11 mouse cellular contexts compared by ENCODE assay signal in genomic region chr5:110562741-110563326, GRCm38 (mm10). TPM values are rescaled to one million over a fixed set of nuclear protein-coding genes. Genes with fewer than 3 reads are reported as not detected.
DNase-seq lines count a peak whose midpoint lies in the region.
"Had no signal": no experiment of that assay in that cellular context is flagged by ENCODE, and none has a peak within 500 bp of the region (broad histone marks: within the 10 kb centered on the region; RNA-seq: fewer than 3 reads in every experiment).

No protein-coding gene starts in this region.

- intact Hi-C loops in left cerebral cortex, postnatal 25 days (cut with DNase I) = loop anchor here (1.0 to 2.0 kb wide), 4 partner anchors 16 to 42 kb away; partner anchors contain the start of gene Galnt9

- DNase-seq in adipocyte (ENCODE audit: low spot score) = peak; percentile 77
- peak; percentile 88 for DNase-seq in cerebellum, adult 9-10 months
- DNase-seq in layer of hippocampus, adult 18-20 months (ENCODE audit: low spot score in 2 of 2) = peak; percentile 89
- DNase-seq in left cerebral cortex, postnatal 25 days (ENCODE audit: low spot score in 2 of 2) = peak; percentile 88 to 99
- no peak for DNase-seq in urinary bladder, postnatal 10 days (ENCODE audit: low spot score)
- DNase-seq in B cell, adult 2 months = no peak
- no peak for DNase-seq in gastrocnemius, adult 18-20 months (ENCODE audit: low spot score)
- no peak for DNase-seq in thymus, postnatal 25 days
- DNase-seq: adrenal gland, postnatal 36 days; heart, adult 18-20 months; kidney, postnatal 4 days had no signal

RNA-seq across cellular contexts. Expression of gene Galnt9, which starts 18.7 kb away (rescaled TPM):
- total RNA-seq in layer of hippocampus, adult 18-20 months (2021) = 100 to 1,000 TPM; 117 to 131 TPM
- 100 to 1,000 TPM in 1 of 2 experiments, 10 to 100 TPM in 1; 90.0 to 123 TPM for total RNA-seq in left cerebral cortex, postnatal 25 days (2021)
- not detected for total RNA-seq in gastrocnemius, adult 18-20 months (2021)

Comparison
In these comparisons a context has a peak if more than half of its experiments do, and no peak if none do; other contexts are left out.
1. DNase-seq: peak in adipocyte (single experiment), cerebellum, adult 9-10 months (single experiment), layer of hippocampus, adult 18-20 months (2 of 2) and left cerebral cortex, postnatal 25 days (2 of 2); none in urinary bladder, postnatal 10 days (single experiment), B cell, adult 2 months (0 of 2), gastrocnemius, adult 18-20 months (single experiment) and thymus, postnatal 25 days (single experiment).
2. RNA of gene Galnt9, which starts 18.7 kb away (total RNA-seq): 117 to 131 TPM in layer of hippocampus, adult 18-20 months and 90.0 to 123 TPM in left cerebral cortex, postnatal 25 days; not detected in gastrocnemius, adult 18-20 months; every median in the first group is over 10 times any median in the second.